In the genomic region with DNA sequence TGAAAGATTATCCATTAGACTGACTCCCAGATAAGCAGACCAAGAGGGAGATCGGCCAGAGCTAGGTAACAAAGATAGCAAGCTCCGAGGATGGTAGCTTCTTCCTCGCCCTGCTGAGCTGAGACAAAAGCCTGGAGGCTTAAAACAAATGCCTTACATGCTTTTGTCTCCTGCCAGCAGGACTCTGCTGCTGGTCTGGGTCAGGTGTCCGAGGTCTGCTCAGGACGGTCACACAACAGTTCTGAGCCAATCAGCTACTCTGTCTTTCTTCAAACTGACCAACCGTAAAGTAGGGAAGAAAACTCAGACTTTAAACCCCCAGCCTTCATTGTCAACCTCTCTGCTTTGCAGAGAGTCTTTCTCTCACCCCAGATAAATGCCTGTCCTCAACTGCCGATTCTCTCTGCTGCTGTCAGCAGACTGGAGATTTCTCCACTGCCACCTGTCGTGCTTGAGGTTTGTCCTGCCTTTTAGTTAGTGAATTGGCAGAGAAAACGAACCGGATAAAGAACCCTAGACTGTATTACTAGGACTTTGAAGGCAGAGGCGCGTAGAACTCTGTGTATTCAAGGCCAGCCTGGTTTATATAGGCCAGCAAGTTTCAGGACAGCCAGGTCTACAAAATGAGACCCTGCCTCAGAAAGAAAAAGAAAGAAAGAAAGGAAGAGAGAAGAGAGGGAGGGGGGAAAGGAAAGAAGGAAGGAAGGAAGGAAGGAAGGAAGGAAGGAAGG, we compare ENCODE assay signal across 8 mouse cellular contexts. TPM values are rescaled to one million over a fixed set of nuclear protein-coding genes. Genes with fewer than 3 reads are reported as not detected.
DNase-seq lines count a peak whose midpoint lies in the region; ATAC-seq and TF ChIP-seq lines count a peak whose summit lies in the region.

C330021F23Rik (plus strand) TSS at position 350 of the 731 bp plus-strand sequence.

- no peak within 1 kb of the TSS for H3K27ac ChIP-seq in lung, embryonic 14.5 days (ENCODE audit: low read depth)
- no peak within 1 kb of the TSS for H3K27ac ChIP-seq in hindbrain, embryonic 12.5 days
- no peak within 1 kb of the TSS for H3K27ac ChIP-seq in stomach, embryonic 16.5 days (ENCODE audit: low read length)
- no peak within 1 kb of the TSS for H3K27ac ChIP-seq in thymus, adult 2 months (ENCODE audit: control insufficient read depth, insufficient read depth, low read length)

- 5% methylated on average over 12 of the region's 12 CpGs for WGBS in lung, embryonic 14.5 days
- WGBS in hindbrain, embryonic 12.5 days, result 3% methylated on average over 12 of the region's 12 CpGs
- 5% methylated on average over 12 of the region's 12 CpGs for WGBS in stomach, embryonic 16.5 days
- WGBS in thymus, adult 2 months, result 62% methylated on average over 12 of the region's 12 CpGs

- no peak for ATAC-seq in lung, embryonic 14.5 days (ENCODE audit: insufficient read depth)
- peak; percentile 73 for ATAC-seq in hindbrain, embryonic 12.5 days (ENCODE audit: low FRiP score)
- ATAC-seq in stomach, embryonic 16.5 days (ENCODE audit: insufficient read depth, low FRiP score), result no peak; the same call in 1 of the 2 replicates

- peak; percentile 8 for DNase-seq in lung, embryonic 14.5 days
- DNase-seq in lung, postnatal 4 days, result no peak
- peak; percentile 17 for DNase-seq in liver
- no peak for DNase-seq in adrenal gland, postnatal 4 days (ENCODE audit: low spot score in 2 of 2)
- no peak for DNase-seq in right cerebral cortex, postnatal 10 days (ENCODE audit: low spot score in 2 of 2)
- DNase-seq in thymus, adult 2 months, result no peak

- H3K4me3 ChIP-seq in lung, embryonic 14.5 days (ENCODE audit: low read depth, low read length), result no peak within 1 kb of the TSS
- peak within 1 kb of the TSS; percentile 19 for H3K4me3 ChIP-seq in hindbrain, embryonic 12.5 days
- peak within 1 kb of the TSS; percentile 13 for H3K4me3 ChIP-seq in stomach, embryonic 16.5 days (replicated peaks; ENCODE audit: low read length)
- H3K4me3 ChIP-seq in thymus, adult 2 months (ENCODE audit: control insufficient read depth, insufficient read depth, low read length), result no peak within 1 kb of the TSS

- H3K36me3 ChIP-seq in lung, embryonic 14.5 days (ENCODE audit: insufficient read depth), result no peaks in the 10 kb centered on the region
- no peaks in the 10 kb centered on the region for H3K36me3 ChIP-seq in hindbrain, embryonic 12.5 days
- no peaks in the 10 kb centered on the region for H3K36me3 ChIP-seq in stomach, embryonic 16.5 days (ENCODE audit: control insufficient read depth, insufficient read depth, low read length)
- H3K36me3 ChIP-seq in thymus, adult 2 months (ENCODE audit: control insufficient read depth, insufficient read depth, low read length), result no peaks in the 10 kb centered on the region

- H3K9ac ChIP-seq in lung, embryonic 14.5 days, result no peak within 1 kb of the TSS; the same call in 1 of the 2 replicates
- H3K9ac ChIP-seq in hindbrain, embryonic 12.5 days, result peak within 1 kb of the TSS; percentile 35
- H3K9ac ChIP-seq in stomach, embryonic 16.5 days (ENCODE audit: low read length), result 0 out of 2 replicates have a peak within 1 kb of the TSS, but pooled peaks have one; percentile 11

- TF ChIP-seq CTCF in lung, embryonic 14.5 days (IDR thresholded peaks at IDR 0.05; ENCODE audit: low read depth), result no peak
- TF ChIP-seq CTCF in thymus, adult 2 months (IDR thresholded peaks at IDR 0.05; ENCODE audit: borderline replicate concordance, control insufficient read depth, extremely low read depth, insufficient read depth, low read length, poor library complexity), result no peak

- no peaks in the 10 kb centered on the region for H3K4me1 ChIP-seq in lung, embryonic 14.5 days (ENCODE audit: insufficient read depth)
- H3K4me1 ChIP-seq in hindbrain, embryonic 12.5 days, result peaks cover 16% of the 10 kb centered on the region
- H3K4me1 ChIP-seq in stomach, embryonic 16.5 days (ENCODE audit: control insufficient read depth, insufficient read depth, low read length), result no peaks in the 10 kb centered on the region
- no peaks in the 10 kb centered on the region for H3K4me1 ChIP-seq in thymus, adult 2 months (replicated peaks; ENCODE audit: control insufficient read depth, insufficient read depth, low read length)

- H3K27me3 ChIP-seq in lung, embryonic 14.5 days (ENCODE audit: insufficient read depth, low read length), result no peaks in the 10 kb centered on the region
- no peaks in the 10 kb centered on the region for H3K27me3 ChIP-seq in hindbrain, embryonic 12.5 days
- H3K27me3 ChIP-seq in stomach, embryonic 16.5 days (ENCODE audit: control insufficient read depth, insufficient read depth, low read length), result no peaks in the 10 kb centered on the region
- no peaks in the 10 kb centered on the region for H3K27me3 ChIP-seq in thymus, adult 2 months (ENCODE audit: control insufficient read depth, insufficient read depth, low read length)

- H3K4me2 ChIP-seq in lung, embryonic 14.5 days, result peak within 1 kb of the TSS; percentile 44
- peak within 1 kb of the TSS; percentile 45 for H3K4me2 ChIP-seq in hindbrain, embryonic 12.5 days (replicated peaks)
- peak within 1 kb of the TSS; percentile 34 for H3K4me2 ChIP-seq in stomach, embryonic 16.5 days (ENCODE audit: low read depth, low read length)

- no peaks in the 10 kb centered on the region for H3K9me3 ChIP-seq in lung, embryonic 14.5 days (ENCODE audit: low read depth, low read length)
- H3K9me3 ChIP-seq in hindbrain, embryonic 12.5 days (replicated peaks), result no peaks in the 10 kb centered on the region
- H3K9me3 ChIP-seq in stomach, embryonic 16.5 days (replicated peaks; ENCODE audit: control insufficient read depth, low read length), result no peaks in the 10 kb centered on the region

- TF ChIP-seq POLR2A in thymus, adult 2 months (IDR thresholded peaks at IDR 0.05; ENCODE audit: control insufficient read depth, extremely low read depth, insufficient read depth, low read length, poor library complexity), result no peak

RNA-seq across cellular contexts. Expression of gene C330021F23Rik, which starts in this region (rescaled TPM):
- polyA plus RNA-seq in lung, embryonic 14.5 days (2014; fragmentation: Nextera tagmentation; extraction: Ambion mirVana), result 0.72 and 0.91 TPM in 2 replicates
- polyA plus RNA-seq in hindbrain, embryonic 12.5 days (2016; fragmentation: Nextera tagmentation; extraction: Ambion mirVana), result 1.5 and 2.0 TPM in 2 replicates
- 0.97 and 1.1 TPM in 2 replicates for polyA plus RNA-seq in stomach, embryonic 16.5 days (2015; fragmentation: Nextera tagmentation; extraction: Ambion mirVana)
- total RNA-seq in adrenal gland, postnatal 4 days (2021), result under 1 TPM; 0.34 to 0.50 TPM
- not detected in 2 replicates for polyA plus RNA-seq in thymus, adult 2 months (2012; rRNA removed)

Comparison
In these comparisons a context has a peak if more than half of its experiments do, and no peak if none do; other contexts are left out.
1. Peak in DNase-seq and H3K4me2 ChIP-seq in lung, embryonic 14.5 days; RNA of the gene not detected or under 1 TPM.
2. H3K4me3 ChIP-seq: peak in hindbrain, embryonic 12.5 days (single experiment) and stomach, embryonic 16.5 days (single experiment); none in lung, embryonic 14.5 days (single experiment) and thymus, adult 2 months (single experiment).
3. Peak in every context shown above with its lines, with median percentiles within 50 percentile points of each other: H3K4me2 ChIP-seq.